Mouse (Mus musculus) ES-E14 (cell line): Measurements from ENCODE around the gene Ctss. TPM values are rescaled to one million over a fixed set of nuclear protein-coding genes. Genes with fewer than 3 reads are reported as not detected.

Experiments used
- DNase-seq: peaks from one replicate; pipeline ENCODE4 v3.0.0-alpha.2; 2013; ENCODE audit warnings: low read depth, low spot score
- H3K27ac ChIP-seq: 2 replicates; pipeline ENCODE4 v1.5.1; 2012; ENCODE audit warnings: low read depth, mild to moderate bottlenecking, low read length, moderate library complexity, mixed read lengths; ENCODE audit not compliant: poor library complexity, insufficient read depth, severe bottlenecking
- H3K36me3 ChIP-seq: 2 replicates; pipeline ENCODE4 v1.6.1; 2012; ENCODE audit warnings: mild to moderate bottlenecking, low read length, moderate library complexity, mixed read lengths; ENCODE audit not compliant: control insufficient read depth, poor library complexity, insufficient read depth, severe bottlenecking
- H3K4me1 ChIP-seq, 2 experiments: fragments of 150-350 bp in 1 of 2; sonication (generic) in 1 of 2; 2 replicates each; pipeline ENCODE4 v1.6.1; 2012; ENCODE audit warnings: low read length in 2 of 2, mild to moderate bottlenecking in 1 of 2, mixed read lengths in 1 of 2; ENCODE audit not compliant: control insufficient read depth in 2 of 2, insufficient read depth in 2 of 2, poor library complexity in 1 of 2
- H3K4me3 ChIP-seq, 2 experiments: fragments of 150-350 bp in 1 of 2; sonication (generic) in 1 of 2; 2 replicates each; pipeline ENCODE4 v1.5.1; 2012; ENCODE audit warnings: low read length in 2 of 2, low read depth in 1 of 2, mild to moderate bottlenecking in 1 of 2, mixed read lengths in 1 of 2; ENCODE audit not compliant: insufficient read depth in 1 of 2, poor library complexity in 1 of 2, severe bottlenecking in 1 of 2
- H3K9ac ChIP-seq: 2 replicates; pipeline ENCODE4 v1.6.1; 2012; ENCODE audit warnings: low read depth, mild to moderate bottlenecking, low read length, mixed read lengths; ENCODE audit not compliant: poor library complexity, insufficient read depth, severe bottlenecking
- H3K9me3 ChIP-seq: fragments of 150-350 bp; sonication (generic); 2 replicates; pipeline ENCODE4 v1.6.1; 2012; ENCODE audit warnings: low read depth, mild to moderate bottlenecking, low read length; ENCODE audit not compliant: control insufficient read depth, insufficient read depth
- CHD2 ChIP-seq: IDR thresholded peaks from 2 replicates; pipeline ENCODE4 v1.6.1; 2014; ENCODE audit warnings: mild to moderate bottlenecking, low read depth, low read length, inconsistent platforms
- HCFC1 ChIP-seq: IDR thresholded peaks from 2 replicates; pipeline ENCODE4 v1.6.1; 2012; ENCODE audit warnings: low read length, inconsistent platforms, borderline replicate concordance; ENCODE audit not compliant: insufficient read depth
- MAFK ChIP-seq: IDR thresholded peaks from 2 replicates; pipeline ENCODE4 v1.6.1; 2014; ENCODE audit warnings: mild to moderate bottlenecking, low read depth, low read length, inconsistent platforms; ENCODE audit not compliant: insufficient read depth
- ZC3H11A ChIP-seq: IDR thresholded peaks from 2 replicates; pipeline ENCODE4 v1.6.1; 2012; ENCODE audit warnings: low read depth, mild to moderate bottlenecking, inconsistent platforms, low read length, borderline replicate concordance
- ZNF384 ChIP-seq: IDR thresholded peaks from 2 replicates; pipeline ENCODE4 v1.6.1; 2012; ENCODE audit warnings: low read depth, low read length, inconsistent platforms
- in situ Hi-C, 2 experiments: fragments of 600-800 bp; cut with MboI; formaldehyde crosslinking; loops; one replicate each; pipeline ENCODE4 v1.15.1; 2025; ENCODE audit warnings: low sequenced_read_pairs in 2 of 2, inconsistent platforms in 1 of 2; ENCODE audit not compliant: unreplicated experiment in 2 of 2
- total RNA-seq: library from RNA; depleted of rRNA; stranded (reverse); fragments of 300-350 nt; gene quantifications from 2 replicates; pipeline ENCODE4 v1.2.3, GENCODE M21; 2012

The Ctss gene
- total RNA-seq, 1 experiment, result 0.67 TPM

- H3K9ac ChIP-seq, result no peak overlapping the region
- in situ Hi-C loops, result no loop called here
- peaks cover 26% of the 10 kb centered on the region for H3K36me3 ChIP-seq
- no peaks in the 10 kb centered on the region for H3K9me3 ChIP-seq
- no peaks in the 10 kb centered on the region for H3K4me1 ChIP-seq
- H3K4me3 ChIP-seq, result no peak overlapping the region
- no peak for DNase-seq
- no peak for TF ChIP-seq CHD2
- TF ChIP-seq ZNF384, result no peak
- no peak for TF ChIP-seq MAFK
- no peak for TF ChIP-seq ZC3H11A
- TF ChIP-seq HCFC1, result no peak
- H3K27ac ChIP-seq, result no peak overlapping the region
Measured at GRCm38 (mm10) chr3:95490238-95490637, 36.3 kb upstream of the Ctss start.

DNA sequence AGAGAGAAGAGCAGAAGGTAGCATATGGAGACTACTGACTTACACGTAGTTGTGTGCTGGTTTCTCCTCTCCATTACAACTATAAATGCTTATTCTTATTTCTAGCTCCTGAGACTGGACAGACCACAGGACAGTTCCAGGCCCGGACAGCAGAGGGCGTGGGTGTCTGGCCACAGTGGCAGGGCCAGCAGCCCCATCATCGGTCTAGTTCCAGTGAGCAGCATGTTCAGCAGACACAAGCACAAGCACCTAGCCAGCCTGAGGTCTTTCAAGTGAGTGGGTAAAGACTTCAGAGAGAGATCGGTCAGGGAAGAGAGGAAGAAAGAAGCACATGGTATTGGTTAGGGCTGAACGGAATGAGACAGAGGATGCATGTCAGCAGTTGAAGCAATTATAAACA lies 32.2 kb upstream of the Ctss start:
- Histone ChIP-seq H3K4me1 (no peaks in the 10 kb centered on the region), H3K27ac (no peak overlapping the region), H3K9me3 (no peaks in the 10 kb centered on the region), H3K4me3 (no peak overlapping the region), H3K9ac (no peak overlapping the region), H3K36me3 (peaks cover 24% of the 10 kb centered on the region)
- no peak for DNase-seq
- TF ChIP-seq CHD2 (no peak), MAFK (no peak), HCFC1 (no peak), ZC3H11A (no peak), ZNF384 (no peak)
- in situ Hi-C loops, result no loop called here

DNA sequence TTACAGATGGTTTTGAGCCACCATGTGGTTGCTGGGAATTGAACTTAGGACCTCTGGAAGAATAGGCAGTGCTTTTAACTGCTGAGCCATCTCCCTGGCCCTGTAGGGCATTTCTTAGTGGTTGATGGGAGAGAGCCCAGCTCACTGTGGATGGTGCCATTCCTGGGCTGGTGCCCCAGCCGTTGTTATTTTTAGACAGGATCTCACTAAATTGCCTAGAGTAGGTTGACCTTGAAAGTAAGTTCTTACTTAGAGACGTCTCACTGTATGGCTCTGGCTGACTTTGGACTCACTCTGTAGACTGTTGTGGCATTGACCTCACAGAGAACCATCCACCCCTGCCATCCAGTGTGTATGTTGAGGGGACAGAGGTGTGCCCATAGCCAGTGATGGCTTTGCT lies 28.4 kb upstream of the Ctss start:
- DNase-seq, result no peak
- Histone ChIP-seq H3K9ac (no peak overlapping the region), H3K9me3 (no peaks in the 10 kb centered on the region), H3K4me1 (no peaks in the 10 kb centered on the region), H3K27ac (no peak overlapping the region), H3K36me3 (peaks cover 8% of the 10 kb centered on the region), H3K4me3 (no peak overlapping the region)
- TF ChIP-seq MAFK (no peak), CHD2 (no peak), HCFC1 (no peak), ZNF384 (no peak)
- in situ Hi-C loops, result no loop called here

DNA sequence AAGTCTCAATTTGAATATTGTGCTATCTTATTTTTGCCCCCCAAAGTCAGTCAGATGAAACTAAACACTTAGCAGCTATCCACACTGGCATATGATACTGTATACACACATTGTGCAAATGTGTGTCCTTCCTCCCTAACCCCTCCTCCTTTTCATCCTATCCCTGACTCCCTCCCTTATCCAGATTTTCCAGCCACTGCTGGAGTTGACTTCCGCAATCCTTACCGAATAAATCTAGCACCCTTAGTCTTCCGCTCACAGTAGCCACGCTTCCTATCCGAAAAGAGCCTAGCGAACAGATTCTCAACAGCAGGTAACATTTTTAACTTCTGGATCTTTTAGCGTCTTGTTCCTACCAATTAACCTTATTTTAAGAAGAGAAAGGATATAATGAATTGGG lies 27.6 kb upstream of the Ctss start, which contains the start of gene Ctsk:
Gene Ctsk, plus strand, starts transcription at position 233 of the 400 bp plus-strand sequence.
- no peak within 1 kb of the TSS for H3K9ac ChIP-seq
- peaks cover 3% of the 10 kb centered on the region for H3K36me3 ChIP-seq
- H3K4me1 ChIP-seq, result no peaks in the 10 kb centered on the region
- in situ Hi-C loops, result no loop called here
- H3K9me3 ChIP-seq, result no peaks in the 10 kb centered on the region
- no peak within 1 kb of the TSS for H3K4me3 ChIP-seq
- H3K27ac ChIP-seq, result no peak within 1 kb of the TSS
- no peak for DNase-seq
- TF ChIP-seq HCFC1, result no peak
- TF ChIP-seq CHD2, result no peak
- TF ChIP-seq ZC3H11A, result no peak
- no peak for TF ChIP-seq ZNF384
- no peak for TF ChIP-seq MAFK
